Mouse (Mus musculus) ES-Bruce4 (cell line): ENCODE results near the gene Plekhn1. TPM values are rescaled to one million over a fixed set of nuclear protein-coding genes. Genes with fewer than 3 reads are reported as not detected.
A peak's percentile ranks its signal among the peaks of the same experiment; 100 is the strongest.

Source experiments
- H3K27ac ChIP-seq: 2 replicates; pipeline ENCODE4 v1.5.1; 2012; ENCODE audit warnings: low read length, inconsistent platforms; ENCODE audit not compliant: insufficient read depth
- H3K27me3 ChIP-seq: 2 replicates; pipeline ENCODE4 v1.6.1; 2012; ENCODE audit warnings: mild to moderate bottlenecking, low read length, inconsistent platforms; ENCODE audit not compliant: control insufficient read depth, poor library complexity, insufficient read depth, severe bottlenecking
- H3K36me3 ChIP-seq: 2 replicates; pipeline ENCODE4 v1.6.1; 2012; ENCODE audit warnings: inconsistent platforms, mild to moderate bottlenecking, low read length, moderate library complexity; ENCODE audit not compliant: control insufficient read depth, poor library complexity, insufficient read depth, severe bottlenecking
- H3K4me1 ChIP-seq: one replicate; pipeline ENCODE4 v1.8.1; 2011; ENCODE audit warnings: low read length; ENCODE audit not compliant: control insufficient read depth, insufficient read depth
- H3K4me3 ChIP-seq: 2 replicates; pipeline ENCODE4 v1.5.1; 2011; ENCODE audit warnings: low read depth, mild to moderate bottlenecking, low read length
- H3K9ac ChIP-seq: 2 replicates; pipeline ENCODE4 v1.6.1; 2012; ENCODE audit warnings: low read depth, mild to moderate bottlenecking, inconsistent platforms; ENCODE audit not compliant: poor library complexity, severe bottlenecking
- H3K9me3 ChIP-seq: replicated peaks from 2 replicates; pipeline ENCODE4 v1.6.1; 2012; ENCODE audit warnings: mild to moderate bottlenecking, low read length, inconsistent platforms; ENCODE audit not compliant: control insufficient read depth, poor library complexity, insufficient read depth, severe bottlenecking
- CTCF ChIP-seq: IDR thresholded peaks from one replicate; pipeline ENCODE4 v1.8.1; 2011; ENCODE audit warnings: low read depth, low read length
- EP300 ChIP-seq: IDR thresholded peaks from 2 replicates; pipeline ENCODE4 v1.6.1; 2011; ENCODE audit warnings: low read depth, low read length; ENCODE audit not compliant: insufficient read depth
- POLR2A ChIP-seq: IDR thresholded peaks from one replicate; pipeline ENCODE4 v1.8.1; 2011; ENCODE audit warnings: low read length; ENCODE audit not compliant: insufficient read depth
- polyA plus RNA-seq: library from polyadenylated mRNA; stranded (reverse); fragments of >200 nt; gene quantifications from 2 replicates; pipeline ENCODE4 v1.2.4, GENCODE M21; 2011; ENCODE audit warnings: low read depth; ENCODE audit not compliant: missing spikeins, insufficient read depth, insufficient read length

Plekhn1 gene
- polyA plus RNA-seq, 1 experiment = 19.1 TPM

GRCm38 (mm10) chr4:156203001-156203412 lies 31.6 kb downstream of the Plekhn1 start, which contains the start of gene AW011738:
AW011738 (plus strand) TSS chr4:156203304.
- no peaks in the 10 kb centered on the region for H3K9me3 ChIP-seq
- no peak within 1 kb of the TSS for H3K27ac ChIP-seq
- peaks cover 7% of the 10 kb centered on the region; the same call in 1 of the 2 replicates for H3K27me3 ChIP-seq
- TF ChIP-seq EP300 = no peak
- TF ChIP-seq CTCF = no peak
- TF ChIP-seq POLR2A = no peak
- no peaks in the 10 kb centered on the region for H3K4me1 ChIP-seq
- peak within 1 kb of the TSS; percentile 61 for H3K4me3 ChIP-seq
- H3K36me3 ChIP-seq = no peaks in the 10 kb centered on the region
- H3K9ac ChIP-seq = peak within 1 kb of the TSS; percentile 17

DNA sequence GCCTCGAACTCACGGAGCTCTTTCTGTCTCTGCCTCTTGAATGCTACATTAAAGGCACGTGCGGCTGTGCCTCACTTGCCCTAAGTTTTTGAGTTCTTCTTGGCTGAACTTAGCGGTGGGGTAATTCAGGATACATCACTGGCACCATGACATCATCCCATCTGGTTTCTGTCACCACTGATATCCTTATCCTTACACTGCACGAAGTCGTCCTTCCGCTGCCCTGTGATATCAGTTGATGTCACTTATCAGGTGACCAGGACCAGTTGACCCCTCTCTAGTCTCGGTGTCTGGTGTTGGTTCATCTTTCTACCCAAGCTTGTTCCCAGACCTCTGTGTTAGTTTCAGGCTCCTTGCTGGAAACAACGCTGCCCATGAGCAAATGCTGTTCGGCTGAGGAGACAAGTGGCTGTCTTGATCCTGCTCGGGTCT lies 32.2 kb downstream of the Plekhn1 start:
- no peak overlapping the region for H3K27ac ChIP-seq
- H3K4me1 ChIP-seq = no peaks in the 10 kb centered on the region
- no peak overlapping the region for H3K9ac ChIP-seq
- H3K27me3 ChIP-seq = peaks cover 7% of the 10 kb centered on the region; the same call in 1 of the 2 replicates
- no peaks in the 10 kb centered on the region for H3K9me3 ChIP-seq
- H3K4me3 ChIP-seq = no peak overlapping the region
- H3K36me3 ChIP-seq = no peaks in the 10 kb centered on the region
- no peak for TF ChIP-seq POLR2A
- TF ChIP-seq EP300 = no peak
- no peak for TF ChIP-seq CTCF

- no peaks in the 10 kb centered on the region for H3K36me3 ChIP-seq
- no peaks in the 10 kb centered on the region for H3K9me3 ChIP-seq
- H3K4me1 ChIP-seq = no peaks in the 10 kb centered on the region
- no peak within 1 kb of the TSS for H3K27ac ChIP-seq
- no peak within 1 kb of the TSS for H3K9ac ChIP-seq
- H3K4me3 ChIP-seq = no peak within 1 kb of the TSS
- TF ChIP-seq CTCF = no peak
- no peak for TF ChIP-seq POLR2A
- TF ChIP-seq EP300 = no peak
- peaks cover 7% of the 10 kb centered on the region; the same call in 1 of the 2 replicates for H3K27me3 ChIP-seq
These were observed 33.8 kb downstream of the Plekhn1 start, which contains the start of gene Isg15 for GRCm38 (mm10) chr4:156200623-156201475. Isg15 (minus strand) TSS chr4:156200818.

GRCm38 (mm10) chr4:156197829-156198205 lies 36.8 kb downstream of the Plekhn1 start:
- Histone ChIP-seq H3K9ac (peak overlapping the region; percentile 56), H3K27ac (peak overlapping the region; percentile 34; the same call in 1 of the 2 replicates), H3K27me3 (no peaks in the 10 kb centered on the region), H3K4me1 (peaks cover 11% of the 10 kb centered on the region), H3K9me3 (no peaks in the 10 kb centered on the region), H3K4me3 (peak overlapping the region; percentile 74), H3K36me3 (0 out of 2 replicates have a peak, but pooled peaks cover 5% of the 10 kb centered on the region)
- TF ChIP-seq EP300 = 0 out of 2 replicates have a peak, but pooled peaks have one; percentile 19
- TF ChIP-seq CTCF = no peak

GRCm38 (mm10) chr4:156197131-156197828 lies 37.4 kb downstream of the Plekhn1 start, which contains the start of gene Agrn:
Agrn (minus strand) TSS chr4:156197488.
- no peaks in the 10 kb centered on the region for H3K27me3 ChIP-seq
- H3K4me3 ChIP-seq = peak within 1 kb of the TSS; percentile 93
- peak within 1 kb of the TSS; percentile 34; the same call in 1 of the 2 replicates for H3K27ac ChIP-seq
- no peak for TF ChIP-seq CTCF
- no peaks in the 10 kb centered on the region for H3K9me3 ChIP-seq
- H3K4me1 ChIP-seq = peaks cover 11% of the 10 kb centered on the region
- 0 out of 2 replicates have a peak, but pooled peaks cover 5% of the 10 kb centered on the region for H3K36me3 ChIP-seq
- H3K9ac ChIP-seq = peak within 1 kb of the TSS; percentile 84
